Mouse (Mus musculus) embryonic facial prominence, embryonic 11.5 days (tissue): ENCODE measurements at regions not wholly inside any gene's neighbourhood (a gene's known extent, or its start where the extent isn't known, plus 50 kb on each side); places are given as distances from the start of the nearest gene placed in this dataset.

Source experiments
- ATAC-seq: fragments of 200-750 bp; cut with Nextera tagmentation; replicated peaks from 2 replicates; pipeline ENCODE4 v1.8.0; 2017; ENCODE audit warnings: low read depth; ENCODE audit not compliant: insufficient number of reproducible peaks, low FRiP score, low TSS enrichment
- DNase-seq: peaks from one replicate; pipeline ENCODE4 v3.0.0-alpha.2; 2015; ENCODE audit warnings: low spot score
- H3K27ac ChIP-seq: fragments of 300-500 bp; sonication (generic); replicated peaks from 2 replicates; pipeline ENCODE4 v1.5.1; 2014; ENCODE audit warnings: mild to moderate bottlenecking, low read depth, low read length, control low read depth
- H3K27me3 ChIP-seq: fragments of 300-500 bp; sonication (generic); 2 replicates; pipeline ENCODE4 v1.6.1; 2014; ENCODE audit warnings: mild to moderate bottlenecking, low read length, moderate library complexity, mixed read lengths; ENCODE audit not compliant: control insufficient read depth, insufficient read depth
- H3K36me3 ChIP-seq: fragments of 300-500 bp; sonication (generic); replicated peaks from 2 replicates; pipeline ENCODE4 v1.6.1; 2014; ENCODE audit warnings: low read depth, mild to moderate bottlenecking, low read length, moderate library complexity, mixed read lengths; ENCODE audit not compliant: control insufficient read depth, insufficient read depth
- H3K4me1 ChIP-seq: fragments of 300-500 bp; sonication (generic); 2 replicates; pipeline ENCODE4 v1.6.1; 2014; ENCODE audit warnings: low read length, mixed read lengths; ENCODE audit not compliant: control insufficient read depth, insufficient read depth
- H3K4me2 ChIP-seq: fragments of 300-500 bp; sonication (generic); 2 replicates; pipeline ENCODE4 v1.6.1; 2014; ENCODE audit warnings: low read depth, mild to moderate bottlenecking, control low read depth, low read length, moderate library complexity
- H3K4me3 ChIP-seq: fragments of 300-500 bp; sonication (generic); 2 replicates; pipeline ENCODE4 v1.5.1; 2014; ENCODE audit warnings: low read depth, low read length, control low read depth
- H3K9ac ChIP-seq: fragments of 300-500 bp; sonication (generic); replicated peaks from 2 replicates; pipeline ENCODE4 v1.6.1; 2014; ENCODE audit warnings: mild to moderate bottlenecking, control low read depth, low read length
- H3K9me3 ChIP-seq: fragments of 300-500 bp; sonication (generic); replicated peaks from 2 replicates; pipeline ENCODE4 v1.6.1; 2016; ENCODE audit warnings: mild to moderate bottlenecking, low read length, inconsistent platforms, mixed read lengths; ENCODE audit not compliant: control insufficient read depth
- WGBS: fragments of 180-500 bp; shearing (Covaris S2); extraction: QIAGEN DNeasy Blood & Tissue Kit; methylation state at CpG from one replicate; pipeline ENCODE4 v1.1.7; 2014; 5-methylcytosine and 5-hydroxymethylcytosine counted together

- no peaks in the 10 kb centered on the region for H3K4me1 ChIP-seq
These were observed 304.6 kb downstream of the 3100002H09Rik start for GRCm38 (mm10) chr4:124305871-124306555.

DNA sequence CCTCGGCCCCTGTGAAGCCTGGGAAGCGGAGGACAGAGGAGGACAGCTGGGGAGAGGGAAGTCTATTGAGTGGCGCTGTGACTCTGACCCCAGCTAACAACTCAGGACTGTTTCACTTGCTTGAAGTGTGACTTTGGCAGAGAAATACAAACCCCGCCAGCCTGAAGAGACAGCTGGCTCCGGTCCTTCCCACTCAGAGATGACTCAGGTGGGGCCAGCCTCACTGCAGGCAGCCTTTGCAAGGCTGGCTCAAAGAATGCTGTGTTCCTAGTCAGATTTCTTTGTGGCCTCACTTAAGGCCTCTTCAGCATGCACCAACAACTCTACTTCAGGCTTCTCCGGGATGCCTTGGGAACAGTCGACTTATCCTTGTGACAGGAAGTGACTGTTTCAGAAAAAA, 307.7 kb downstream of the 3100002H09Rik start:
- H3K9me3 ChIP-seq, result no peaks in the 10 kb centered on the region
- no peak overlapping the region for H3K27ac ChIP-seq
- no peak overlapping the region for H3K4me3 ChIP-seq
- H3K9ac ChIP-seq, result no peak overlapping the region
- DNase-seq, result no peak
- no peaks in the 10 kb centered on the region for H3K36me3 ChIP-seq
- WGBS, result 57% methylated on average over 7 of the region's 7 CpGs
- no peak overlapping the region for H3K4me2 ChIP-seq
- H3K4me1 ChIP-seq, result no peaks in the 10 kb centered on the region
- H3K27me3 ChIP-seq, result no peaks in the 10 kb centered on the region; the same call in 1 of the 2 replicates
- no peak for ATAC-seq

More at GRCm38 (mm10) chr4:124305871-124306555, 304.6 kb downstream of the 3100002H09Rik start:
- Histone ChIP-seq H3K9ac (no peak overlapping the region), H3K27ac (no peak overlapping the region), H3K27me3 (no peaks in the 10 kb centered on the region), H3K4me2 (no peak overlapping the region), H3K36me3 (no peaks in the 10 kb centered on the region), H3K4me3 (no peak overlapping the region), H3K9me3 (no peaks in the 10 kb centered on the region)
- no peak for DNase-seq
- ATAC-seq, result no peak
- 66% methylated on average over 10 of the region's 10 CpGs for WGBS

- H3K4me2 ChIP-seq, result no peak overlapping the region
- H3K27ac ChIP-seq, result no peak overlapping the region
- DNase-seq, result peak; percentile 62
- no peaks in the 10 kb centered on the region for H3K4me1 ChIP-seq
- H3K36me3 ChIP-seq, result no peaks in the 10 kb centered on the region
- 13% methylated on average over 10 of the region's 10 CpGs for WGBS
- H3K4me3 ChIP-seq, result no peak overlapping the region
- no peaks in the 10 kb centered on the region for H3K9me3 ChIP-seq
- peak; percentile 72 for ATAC-seq
- H3K9ac ChIP-seq, result no peak overlapping the region
- H3K27me3 ChIP-seq, result no peaks in the 10 kb centered on the region; the same call in 1 of the 2 replicates
These were observed 311.8 kb downstream of the 3100002H09Rik start for GRCm38 (mm10) chr4:124298667-124299437.

GRCm38 (mm10) chr4:124292254-124292653, 318.3 kb downstream of the 3100002H09Rik start:
- no peak overlapping the region for H3K27ac ChIP-seq
- peak; percentile 48 for DNase-seq

DNA sequence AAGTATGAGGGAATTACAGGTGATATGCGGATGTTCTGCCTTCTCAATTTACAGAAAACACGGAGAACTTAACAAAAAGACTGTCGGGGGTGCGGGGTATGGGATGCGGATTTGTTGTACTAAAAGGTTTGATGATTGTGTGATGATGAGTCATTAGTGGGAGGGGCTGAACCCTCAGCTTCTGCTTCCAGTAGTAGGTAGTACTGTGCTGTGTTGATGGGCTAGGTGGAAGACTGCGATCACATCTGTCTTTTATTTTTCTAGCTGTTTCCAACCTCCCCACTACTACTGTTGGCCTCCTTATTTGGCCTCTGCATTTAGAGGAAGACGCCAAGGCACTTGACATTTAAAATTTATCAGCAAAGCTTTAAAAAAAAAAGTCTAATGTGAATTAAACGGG, 318.8 kb downstream of the 3100002H09Rik start:
- no peak overlapping the region for H3K9ac ChIP-seq
- no peaks in the 10 kb centered on the region for H3K4me1 ChIP-seq
- H3K27ac ChIP-seq, result no peak overlapping the region
- no peaks in the 10 kb centered on the region for H3K27me3 ChIP-seq
- H3K4me2 ChIP-seq, result no peak overlapping the region
- ATAC-seq, result no peak
- 58% methylated on average over 8 of the region's 8 CpGs for WGBS
- no peaks in the 10 kb centered on the region for H3K36me3 ChIP-seq
- no peak overlapping the region for H3K4me3 ChIP-seq
- no peak for DNase-seq
- H3K9me3 ChIP-seq, result no peaks in the 10 kb centered on the region

More at GRCm38 (mm10) chr4:124292254-124292653, 318.3 kb downstream of the 3100002H09Rik start:
- 36% methylated on average over 17 of the region's 17 CpGs for WGBS
- Histone ChIP-seq H3K4me1 (no peaks in the 10 kb centered on the region), H3K9me3 (no peaks in the 10 kb centered on the region), H3K4me3 (no peak overlapping the region), H3K27me3 (no peaks in the 10 kb centered on the region), H3K9ac (no peak overlapping the region), H3K36me3 (no peaks in the 10 kb centered on the region), H3K4me2 (no peak overlapping the region)
- peak; percentile 72; the same call in 1 of the 2 replicates for ATAC-seq

DNA sequence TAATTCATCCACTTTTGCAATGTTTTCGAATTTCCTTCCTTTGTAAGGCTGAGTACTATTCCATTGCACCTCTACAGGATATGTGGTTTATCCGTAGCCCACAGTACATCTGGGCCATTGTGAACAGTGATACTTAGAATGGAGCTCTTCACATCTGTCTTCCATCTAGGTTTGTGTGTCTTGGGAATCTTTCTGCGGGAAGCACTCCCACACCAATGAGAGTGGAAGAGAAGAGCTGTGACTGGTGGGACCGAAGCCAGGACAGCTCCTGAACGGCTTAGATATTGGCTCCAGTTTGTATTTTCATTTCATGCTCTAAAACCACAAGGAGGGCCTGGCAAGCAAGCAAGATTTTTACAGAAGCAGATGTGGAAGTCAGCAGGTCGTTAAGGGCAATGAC, 323.1 kb downstream of the 3100002H09Rik start:
- WGBS, result 71% methylated on average over 6 of the region's 6 CpGs
- Histone ChIP-seq H3K27me3 (no peaks in the 10 kb centered on the region), H3K4me3 (no peak overlapping the region), H3K27ac (no peak overlapping the region), H3K9me3 (no peaks in the 10 kb centered on the region), H3K36me3 (no peaks in the 10 kb centered on the region), H3K4me1 (no peaks in the 10 kb centered on the region), H3K9ac (no peak overlapping the region), H3K4me2 (no peak overlapping the region)
- ATAC-seq (no peak), DNase-seq (no peak)

- no peak for DNase-seq
- no peaks in the 10 kb centered on the region for H3K9me3 ChIP-seq
- no peak overlapping the region for H3K27ac ChIP-seq
- no peaks in the 10 kb centered on the region for H3K36me3 ChIP-seq
- H3K4me1 ChIP-seq, result no peaks in the 10 kb centered on the region; the same call in 1 of the 2 replicates
- H3K4me3 ChIP-seq, result no peak overlapping the region
- no peak overlapping the region for H3K4me2 ChIP-seq
- no peak overlapping the region for H3K9ac ChIP-seq
- 6% methylated on average over 10 of the region's 10 CpGs for WGBS
- ATAC-seq, result no peak
- H3K27me3 ChIP-seq, result no peaks in the 10 kb centered on the region
These were observed 331.9 kb downstream of the 3100002H09Rik start for GRCm38 (mm10) chr4:124278681-124279080.
